Mouse (Mus musculus) CH12.LX (cell line): ENCODE measurements around the gene Sfxn5. TPM values are rescaled to one million over a fixed set of nuclear protein-coding genes. Genes with fewer than 3 reads are reported as not detected.

Experiments used
- DNase-seq: peaks from one replicate; pipeline ENCODE4 v3.0.0-alpha.2; 2013; ENCODE audit errors: extremely low read depth
- H3K27ac ChIP-seq: 2 replicates; pipeline ENCODE4 v1.5.1; 2012; ENCODE audit warnings: low read depth, mild to moderate bottlenecking, control low read depth, moderate library complexity; ENCODE audit not compliant: insufficient read depth
- H3K27me3 ChIP-seq: replicated peaks from 2 replicates; pipeline ENCODE3; 2012; ENCODE audit warnings: inconsistent platforms
- H3K36me3 ChIP-seq, 2 experiments: replicated peaks in 1 of 2; 2 replicates each; pipeline versions ENCODE3 to v1.6.1; 2012; ENCODE audit warnings: inconsistent platforms in 1 of 2, low read length in 1 of 2, mild to moderate bottlenecking in 1 of 2, mixed read lengths in 1 of 2, moderate library complexity in 1 of 2; ENCODE audit not compliant: control insufficient read depth in 1 of 2, insufficient read depth in 1 of 2
- H3K4me1 ChIP-seq, 2 experiments: 2 replicates each; pipeline ENCODE4 v1.6.1; 2012; ENCODE audit warnings: inconsistent platforms in 1 of 2, moderate library complexity in 1 of 2; ENCODE audit not compliant: insufficient read depth in 2 of 2, control insufficient read depth in 1 of 2
- H3K4me2 ChIP-seq: 2 replicates; pipeline ENCODE4 v1.6.1; 2012; ENCODE audit warnings: low read depth, mild to moderate bottlenecking, control low read depth; ENCODE audit not compliant: poor library complexity, insufficient read depth, severe bottlenecking
- H3K4me3 ChIP-seq, 3 experiments: fragments of 150-350 bp in 1 of 3; sonication (generic) in 1 of 3; replicated peaks in 1 of 3; 2 replicates each; pipeline versions ENCODE3 to v1.5.1; 2011 to 2012; ENCODE audit warnings: low read depth in 2 of 3, low read length in 2 of 3, mild to moderate bottlenecking in 2 of 3, moderate library complexity in 2 of 3, control low read depth in 1 of 3, improper control_type of control experiment in 1 of 3, inconsistent platforms in 1 of 3, mixed read lengths in 1 of 3; ENCODE audit not compliant: poor library complexity in 1 of 3
- H3K79me2 ChIP-seq: replicated peaks from 2 replicates; pipeline ENCODE4 v1.6.1; 2012; ENCODE audit warnings: mild to moderate bottlenecking, moderate library complexity; ENCODE audit not compliant: control insufficient read depth, poor library complexity, insufficient read depth, severe bottlenecking; ENCODE audit errors: extremely low read depth
- H3K9ac ChIP-seq: 2 replicates; pipeline ENCODE4 v1.6.1; 2012; ENCODE audit warnings: low read depth, mild to moderate bottlenecking, control low read depth, moderate library complexity; ENCODE audit not compliant: insufficient read depth
- H3K9me3 ChIP-seq: replicated peaks from 2 replicates; pipeline ENCODE3; 2012; ENCODE audit warnings: low read length, inconsistent platforms, mixed read lengths
- GABPA ChIP-seq: IDR thresholded peaks from 2 replicates; pipeline ENCODE4 v1.6.1; 2012; ENCODE audit warnings: low read depth, low read length, improper control_type of control experiment, inconsistent platforms; ENCODE audit not compliant: insufficient replicate concordance
- IRF4 ChIP-seq: IDR thresholded peaks from 2 replicates; pipeline ENCODE4 v1.6.1; 2014; ENCODE audit warnings: low read depth, mild to moderate bottlenecking, inconsistent platforms, low read length, improper control_type of control experiment
- JUN ChIP-seq: IDR thresholded peaks from 2 replicates; pipeline ENCODE4 v1.6.1; 2011; ENCODE audit warnings: low read depth, mild to moderate bottlenecking, low read length, improper control_type of control experiment, moderate library complexity; ENCODE audit not compliant: insufficient read depth
- JUND ChIP-seq: conservative IDR thresholded peaks from 2 replicates; pipeline ENCODE4 v1.6.1; 2011; ENCODE audit warnings: low read depth, low read length, improper control_type of control experiment
- MAFK ChIP-seq: IDR thresholded peaks from 2 replicates; pipeline ENCODE4 v1.6.1; 2011; ENCODE audit warnings: low read length, improper control_type of control experiment; ENCODE audit not compliant: insufficient replicate concordance
- MAZ ChIP-seq: IDR thresholded peaks from 2 replicates; pipeline ENCODE4 v1.6.1; 2012; ENCODE audit warnings: low read depth, mild to moderate bottlenecking, inconsistent platforms, low read length, improper control_type of control experiment, moderate library complexity
- MEF2A ChIP-seq: IDR thresholded peaks from 2 replicates; pipeline ENCODE4 v1.6.1; 2014; ENCODE audit warnings: low read depth, mild to moderate bottlenecking, inconsistent platforms, low read length, improper control_type of control experiment, borderline replicate concordance
- NELFE ChIP-seq: IDR thresholded peaks from 2 replicates; pipeline ENCODE4 v1.6.1; 2011; ENCODE audit warnings: low read depth, low read length, improper control_type of control experiment
- NRF1 ChIP-seq: IDR thresholded peaks from 2 replicates; pipeline ENCODE4 v1.6.1; 2014; ENCODE audit warnings: low read depth, mild to moderate bottlenecking, inconsistent platforms, low read length, improper control_type of control experiment, moderate library complexity
- PAX5 ChIP-seq: IDR thresholded peaks from 2 replicates; pipeline ENCODE4 v1.6.1; 2012; ENCODE audit warnings: low read length, inconsistent platforms, mixed read lengths
- POLR2A ChIP-seq: IDR thresholded peaks from 2 replicates; pipeline ENCODE4 v1.6.1; 2011; ENCODE audit warnings: low read depth, mild to moderate bottlenecking, improper control_type of control experiment, low read length
- POLR2AphosphoS2 ChIP-seq: IDR thresholded peaks from 2 replicates; pipeline ENCODE4 v1.6.1; 2011; ENCODE audit warnings: low read depth, low read length, improper control_type of control experiment
- RCOR1 ChIP-seq: conservative IDR thresholded peaks from 2 replicates; pipeline ENCODE4 v1.6.1; 2012; ENCODE audit warnings: low read depth, mild to moderate bottlenecking, inconsistent platforms, low read length, improper control_type of control experiment
- SIN3A ChIP-seq: IDR thresholded peaks from 2 replicates; pipeline ENCODE4 v1.6.1; 2012; ENCODE audit warnings: low read length, improper control_type of control experiment, inconsistent platforms
- UBTF ChIP-seq: IDR thresholded peaks from 2 replicates; pipeline ENCODE4 v1.6.1; 2012; ENCODE audit warnings: low read depth, mild to moderate bottlenecking, inconsistent platforms, low read length, improper control_type of control experiment, moderate library complexity
- USF1 ChIP-seq: IDR thresholded peaks from 2 replicates; pipeline ENCODE4 v1.6.1; 2014; ENCODE audit warnings: low read depth, mild to moderate bottlenecking, inconsistent platforms, low read length, improper control_type of control experiment
- ZKSCAN1 ChIP-seq: IDR thresholded peaks from 2 replicates; pipeline ENCODE4 v1.6.1; 2012; ENCODE audit warnings: low read depth, inconsistent platforms, low read length, improper control_type of control experiment, borderline replicate concordance
- ZNF384 ChIP-seq: IDR thresholded peaks from 2 replicates; pipeline ENCODE4 v1.6.1; 2012; ENCODE audit warnings: low read depth, low read length, improper control_type of control experiment, inconsistent platforms
- dilution Hi-C: fragments of 300-500 bp; cut with MboI; formaldehyde crosslinking; loops from 2 replicates; pipeline ENCODE4 v1.14.3; 2020; ENCODE audit warnings: low sequenced_read_pairs; ENCODE audit not compliant: extremely low pct_unique_long_range_greater_than_20kb, extremely low pct_ligation_motif_present
- in situ Hi-C: fragments of 300-500 bp; cut with MboI; formaldehyde crosslinking; loops from 3 replicates; pipeline ENCODE4 v1.14.3; 2019; ENCODE audit warnings: low sequenced_read_pairs, low pct_ligation_motif_present, low pct_unique_long_range_greater_than_20kb, mixed read lengths
- polyA plus RNA-seq: library from polyadenylated mRNA; unstranded; fragments of >175 nt; gene quantifications from 2 replicates; pipeline ENCODE4 v1.2.1, GENCODE M21; 2012; ENCODE audit warnings: low read depth; ENCODE audit not compliant: insufficient read length
- total RNA-seq, 2 experiments: library from RNA; depleted of rRNA; stranded (reverse); fragments of 300-350 nt in 1 of 2; fragments of >200 nt in 1 of 2; gene quantifications; 2 replicates each; pipeline ENCODE4 v1.2.3; 2012 to 2014

Gene Sfxn5
- total and polyA plus RNA-seq, 3 experiments = 0.55 to 0.93 (median 0.66) TPM

DNA sequence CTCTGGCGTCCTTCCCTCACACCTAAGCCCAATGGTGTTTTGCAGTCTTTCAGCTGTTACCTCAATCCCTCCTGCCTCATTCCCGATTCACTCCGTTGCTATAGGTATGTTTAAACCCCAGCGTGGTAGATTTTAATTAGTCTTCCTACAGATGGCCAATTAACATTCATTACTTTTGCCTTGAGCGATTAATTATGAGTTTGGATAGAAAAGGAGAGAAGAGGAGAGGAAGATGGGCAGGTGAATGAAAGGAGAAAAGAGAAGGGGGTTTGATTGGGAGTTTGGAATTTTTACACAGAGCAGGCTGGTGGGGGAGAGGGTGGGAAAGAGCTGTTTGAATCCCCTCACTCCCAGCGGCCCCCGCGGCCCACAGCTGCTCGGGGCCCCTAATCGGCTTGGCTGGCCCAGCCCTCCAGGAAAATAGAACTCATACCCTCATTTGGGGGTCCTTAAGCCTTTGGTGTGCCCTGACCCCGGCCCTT, 167.7 kb downstream of the Sfxn5 start:
- Histone ChIP-seq H3K27me3 (peaks cover 86% of the 10 kb centered on the region), H3K9me3 (no peaks in the 10 kb centered on the region), H3K27ac (no peak overlapping the region), H3K79me2 (no peaks in the 10 kb centered on the region), H3K4me3 (no peak overlapping the region), H3K36me3 (no peaks in the 10 kb centered on the region), H3K9ac (no peak overlapping the region), H3K4me2 (no peak overlapping the region), H3K4me1 (no peaks in the 10 kb centered on the region)
- dilution Hi-C loops (no loop called here), in situ Hi-C loops (no loop called here)
- DNase-seq = no peak
- TF ChIP-seq SIN3A (no peak), JUND (no peak), GABPA (no peak), UBTF (no peak), IRF4 (no peak), MAFK (no peak), MAZ (no peak), POLR2AphosphoS2 (no peak), ZKSCAN1 (no peak), POLR2A (no peak), USF1 (no peak), NELFE (no peak), NRF1 (no peak), RCOR1 (no peak), ZNF384 (no peak), JUN (no peak), MEF2A (no peak), PAX5 (no peak)

Other genes starting within 250 kb of the Sfxn5 start
- 64.4 and 70.8 TPM in 2 replicates for gene Spr, start 195.7 kb downstream of the Sfxn5 start, total RNA-seq (2012; rRNA removed)
- 42.8 and 44.3 TPM in 2 replicates for gene Spr, start 195.7 kb downstream of the Sfxn5 start, total RNA-seq (2014; rRNA removed)
- 69.3 and 76.7 TPM in 2 replicates for gene Spr, start 195.7 kb downstream of the Sfxn5 start, polyA plus RNA-seq
- not detected in 2 replicates for gene Emx1, start 146.0 kb downstream of the Sfxn5 start, total RNA-seq (2012; rRNA removed)
- gene Emx1, start 146.0 kb downstream of the Sfxn5 start, total RNA-seq (2014; rRNA removed) = not detected in 2 replicates
- not detected in 2 replicates for gene Emx1, start 146.0 kb downstream of the Sfxn5 start, polyA plus RNA-seq
- 0.13 and 0.30 TPM in 2 replicates for gene Rab11fip5, start 41.2 kb upstream of the Sfxn5 start, total RNA-seq (2012; rRNA removed)
- 0.11 and 0.13 TPM in 2 replicates for gene Rab11fip5, start 41.2 kb upstream of the Sfxn5 start, total RNA-seq (2014; rRNA removed)
- gene Rab11fip5, start 41.2 kb upstream of the Sfxn5 start, polyA plus RNA-seq = 0.17 TPM in 1 of 2 replicates, not detected in the other
- not detected in 2 replicates for gene Noto, start 90.5 kb upstream of the Sfxn5 start, total RNA-seq (2012; rRNA removed)
- gene Noto, start 90.5 kb upstream of the Sfxn5 start, total RNA-seq (2014; rRNA removed) = not detected in 2 replicates
- gene Noto, start 90.5 kb upstream of the Sfxn5 start, polyA plus RNA-seq = not detected in 2 replicates
- gene Smyd5, start 98.6 kb upstream of the Sfxn5 start, total RNA-seq (2012; rRNA removed) = 68.1 and 84.0 TPM in 2 replicates
- gene Smyd5, start 98.6 kb upstream of the Sfxn5 start, total RNA-seq (2014; rRNA removed) = 75.5 and 77.5 TPM in 2 replicates
- gene Smyd5, start 98.6 kb upstream of the Sfxn5 start, polyA plus RNA-seq = 109 and 111 TPM in 2 replicates
- gene Cct7, start 118.1 kb upstream of the Sfxn5 start, total RNA-seq (2012; rRNA removed) = 484 and 566 TPM in 2 replicates
- gene Cct7, start 118.1 kb upstream of the Sfxn5 start, total RNA-seq (2014; rRNA removed) = 483 and 577 TPM in 2 replicates
- gene Cct7, start 118.1 kb upstream of the Sfxn5 start, polyA plus RNA-seq = 505 and 599 TPM in 2 replicates
- gene Pradc1, start 118.5 kb upstream of the Sfxn5 start, total RNA-seq (2012; rRNA removed) = 11.0 and 18.0 TPM in 2 replicates
- gene Pradc1, start 118.5 kb upstream of the Sfxn5 start, total RNA-seq (2014; rRNA removed) = 18.8 and 19.9 TPM in 2 replicates
- 16.3 and 18.2 TPM in 2 replicates for gene Pradc1, start 118.5 kb upstream of the Sfxn5 start, polyA plus RNA-seq
- 0.04 TPM in 2 replicates for gene Fbxo41, start 169.6 kb upstream of the Sfxn5 start, total RNA-seq (2012; rRNA removed)
- not detected in 2 replicates for gene Fbxo41, start 169.6 kb upstream of the Sfxn5 start, total RNA-seq (2014; rRNA removed)
- gene Fbxo41, start 169.6 kb upstream of the Sfxn5 start, polyA plus RNA-seq = not detected in 2 replicates
- not detected in 2 replicates for gene Egr4, start 180.2 kb upstream of the Sfxn5 start, total RNA-seq (2012; rRNA removed)
- not detected in 2 replicates for gene Egr4, start 180.2 kb upstream of the Sfxn5 start, total RNA-seq (2014; rRNA removed)
- not detected in 2 replicates for gene Egr4, start 180.2 kb upstream of the Sfxn5 start, polyA plus RNA-seq